Mouse (Mus musculus): ENCODE results near the gene Smim15. TPM values are rescaled to one million over a fixed set of nuclear protein-coding genes. Genes with fewer than 3 reads are reported as not detected.

The Smim15 gene
- polyA plus RNA-seq, 1 experiment from 2014 or later: 41.2 TPM

- ATAC-seq: peak; percentile 57
- 1% methylated on average over 7 of the region's 7 CpGs for WGBS
- H3K4me2 ChIP-seq (replicated peaks): peak overlapping the region; percentile 19; the same call in 1 of the 2 replicates
Measured at GRCm38 (mm10) chr13:108041358-108041757, 2.9 kb upstream of the Smim15 start.

GRCm38 (mm10) chr13:108043431-108044221, 620 bp upstream of the Smim15 start:
- H3K4me3 ChIP-seq (replicated peaks): peak overlapping the region; percentile 63
- peak overlapping the region; percentile 81 for H3K27ac ChIP-seq
- H3K9ac ChIP-seq (replicated peaks): peak overlapping the region; percentile 82
- H3K4me2 ChIP-seq (replicated peaks): peak overlapping the region; percentile 65
- H3K27me3 ChIP-seq: peaks cover 6% of the 10 kb centered on the region; the same call in 1 of the 2 replicates
- peaks cover 38% of the 10 kb centered on the region for H3K4me1 ChIP-seq (replicated peaks)
- H3K9me3 ChIP-seq: no peaks in the 10 kb centered on the region
- peaks cover 9% of the 10 kb centered on the region; the same call in 1 of the 2 replicates for H3K36me3 ChIP-seq
- 2% methylated on average over 23 of the region's 23 CpGs for WGBS
- peak; percentile 81 for ATAC-seq

More at GRCm38 (mm10) chr13:108041358-108041757, 2.9 kb upstream of the Smim15 start:
- no peak overlapping the region for H3K27ac ChIP-seq
- no peak overlapping the region for H3K9ac ChIP-seq (replicated peaks)
- peaks cover 6% of the 10 kb centered on the region; the same call in 1 of the 2 replicates for H3K27me3 ChIP-seq
- no peaks in the 10 kb centered on the region for H3K36me3 ChIP-seq
- H3K9me3 ChIP-seq: no peaks in the 10 kb centered on the region
- H3K4me3 ChIP-seq (replicated peaks): no peak overlapping the region
- H3K4me1 ChIP-seq (replicated peaks): peaks cover 38% of the 10 kb centered on the region

- no peak for ATAC-seq
- H3K4me2 ChIP-seq (replicated peaks): no peak overlapping the region; the same call in 1 of the 2 replicates
- WGBS: 88% methylated on average over 3 of the region's 3 CpGs
- H3K9ac ChIP-seq (replicated peaks): no peak overlapping the region
- no peak overlapping the region for H3K27ac ChIP-seq
- H3K9me3 ChIP-seq: no peaks in the 10 kb centered on the region
- no peaks in the 10 kb centered on the region for H3K27me3 ChIP-seq
- no peak overlapping the region for H3K4me3 ChIP-seq (replicated peaks)
- peaks cover 32% of the 10 kb centered on the region for H3K4me1 ChIP-seq (replicated peaks)
- H3K36me3 ChIP-seq: peaks cover 9% of the 10 kb centered on the region; the same call in 1 of the 2 replicates
Measured at GRCm38 (mm10) chr13:108045646-108046045, 1.4 kb downstream of the Smim15 start.

GRCm38 (mm10) chr13:108046071-108046470, 1.8 kb downstream of the Smim15 start:
- no peak overlapping the region for H3K9ac ChIP-seq (replicated peaks)
- no peak overlapping the region for H3K27ac ChIP-seq
- H3K9me3 ChIP-seq: no peaks in the 10 kb centered on the region
- no peak for ATAC-seq
- no peaks in the 10 kb centered on the region for H3K27me3 ChIP-seq
- H3K4me1 ChIP-seq (replicated peaks): peaks cover 28% of the 10 kb centered on the region
- H3K36me3 ChIP-seq: peaks cover 9% of the 10 kb centered on the region; the same call in 1 of the 2 replicates
- 96% methylated on average over 3 of the region's 3 CpGs for WGBS
- no peak overlapping the region for H3K4me3 ChIP-seq (replicated peaks)
- H3K4me2 ChIP-seq (replicated peaks): no peak overlapping the region

GRCm38 (mm10) chr13:108046891-108047290, 2.6 kb downstream of the Smim15 start:
- H3K4me2 ChIP-seq (replicated peaks): no peak overlapping the region
- no peak overlapping the region for H3K9ac ChIP-seq (replicated peaks)
- H3K9me3 ChIP-seq: no peaks in the 10 kb centered on the region
- peaks cover 25% of the 10 kb centered on the region for H3K4me1 ChIP-seq (replicated peaks)
- H3K4me3 ChIP-seq (replicated peaks): no peak overlapping the region
- ATAC-seq: no peak
- H3K27ac ChIP-seq: no peak overlapping the region
- H3K27me3 ChIP-seq: no peaks in the 10 kb centered on the region
- WGBS: 72% methylated on average over 6 of the region's 6 CpGs
- peaks cover 9% of the 10 kb centered on the region; the same call in 1 of the 2 replicates for H3K36me3 ChIP-seq

GRCm38 (mm10) chr13:108047364-108047763, 3.1 kb downstream of the Smim15 start:
- Histone ChIP-seq H3K9me3 (no peaks in the 10 kb centered on the region), H3K9ac (replicated peaks) (no peak overlapping the region), H3K36me3 (peaks cover 9% of the 10 kb centered on the region; the same call in 1 of the 2 replicates), H3K4me2 (replicated peaks) (no peak overlapping the region), H3K27ac (no peak overlapping the region), H3K4me3 (replicated peaks) (no peak overlapping the region), H3K4me1 (replicated peaks) (peaks cover 23% of the 10 kb centered on the region), H3K27me3 (no peaks in the 10 kb centered on the region)
- 91% methylated on average over 6 of the region's 6 CpGs for WGBS
- ATAC-seq: no peak

- no peaks in the 10 kb centered on the region for H3K9me3 ChIP-seq
- no peak overlapping the region for H3K4me2 ChIP-seq (replicated peaks)
- WGBS: 89% methylated on average over 3 of the region's 3 CpGs
- peaks cover 16% of the 10 kb centered on the region for H3K4me1 ChIP-seq (replicated peaks)
- H3K27me3 ChIP-seq: no peaks in the 10 kb centered on the region
- ATAC-seq: no peak
- no peak overlapping the region for H3K27ac ChIP-seq
- H3K4me3 ChIP-seq (replicated peaks): no peak overlapping the region
- H3K36me3 ChIP-seq: no peaks in the 10 kb centered on the region
- H3K9ac ChIP-seq (replicated peaks): no peak overlapping the region
Measured at GRCm38 (mm10) chr13:108056896-108057295, 12.7 kb downstream of the Smim15 start.

- Histone ChIP-seq H3K4me1 (replicated peaks) (peaks cover 38% of the 10 kb centered on the region), H3K9ac (replicated peaks) (no peak overlapping the region), H3K4me2 (replicated peaks) (no peak overlapping the region), H3K4me3 (replicated peaks) (no peak overlapping the region), H3K9me3 (no peaks in the 10 kb centered on the region), H3K27ac (no peak overlapping the region), H3K27me3 (0 out of 2 replicates have a peak, but pooled peaks cover 6% of the 10 kb centered on the region), H3K36me3 (no peaks in the 10 kb centered on the region)
- 9% methylated on average over 7 of the region's 7 CpGs for WGBS
- ATAC-seq: peak; percentile 84
Measured at GRCm38 (mm10) chr13:108060286-108060885, 16.1 kb downstream of the Smim15 start.

- H3K9ac ChIP-seq (replicated peaks): no peak overlapping the region
- peaks cover 38% of the 10 kb centered on the region for H3K4me1 ChIP-seq (replicated peaks)
- WGBS: 16% methylated on average over 8 of the region's 8 CpGs
- no peak for ATAC-seq
- H3K36me3 ChIP-seq: no peaks in the 10 kb centered on the region
- H3K9me3 ChIP-seq: no peaks in the 10 kb centered on the region
- 0 out of 2 replicates have a peak overlapping the region, but pooled peaks have one; percentile 25 for H3K27ac ChIP-seq
- no peak overlapping the region; the same call in 1 of the 2 replicates for H3K4me2 ChIP-seq (replicated peaks)
- 0 out of 2 replicates have a peak, but pooled peaks cover 6% of the 10 kb centered on the region for H3K27me3 ChIP-seq
- H3K4me3 ChIP-seq (replicated peaks): no peak overlapping the region
Measured at GRCm38 (mm10) chr13:108060936-108061578, 16.8 kb downstream of the Smim15 start.

- H3K4me2 ChIP-seq (replicated peaks): no peak overlapping the region
- 52% methylated on average over 5 of the region's 5 CpGs for WGBS
- no peak for ATAC-seq
Measured at GRCm38 (mm10) chr13:108062900-108063299, 18.7 kb downstream of the Smim15 start.

GRCm38 (mm10) chr13:108063374-108064134, 19.3 kb downstream of the Smim15 start:
- no peak for ATAC-seq
- Histone ChIP-seq H3K4me3 (replicated peaks) (no peak overlapping the region), H3K9me3 (no peaks in the 10 kb centered on the region), H3K9ac (replicated peaks) (no peak overlapping the region), H3K4me1 (replicated peaks) (peaks cover 38% of the 10 kb centered on the region), H3K27me3 (0 out of 2 replicates have a peak, but pooled peaks cover 6% of the 10 kb centered on the region), H3K4me2 (replicated peaks) (no peak overlapping the region), H3K36me3 (no peaks in the 10 kb centered on the region), H3K27ac (peak overlapping the region; percentile 35; the same call in 1 of the 2 replicates)
- 53% methylated on average over 11 of the region's 11 CpGs for WGBS

More at GRCm38 (mm10) chr13:108062900-108063299, 18.7 kb downstream of the Smim15 start:
- H3K36me3 ChIP-seq: no peaks in the 10 kb centered on the region
- no peaks in the 10 kb centered on the region for H3K9me3 ChIP-seq
- H3K9ac ChIP-seq (replicated peaks): no peak overlapping the region
- peaks cover 38% of the 10 kb centered on the region for H3K4me1 ChIP-seq (replicated peaks)
- H3K27ac ChIP-seq: no peak overlapping the region
- H3K4me3 ChIP-seq (replicated peaks): no peak overlapping the region
- H3K27me3 ChIP-seq: 0 out of 2 replicates have a peak, but pooled peaks cover 6% of the 10 kb centered on the region
